Mouse (Mus musculus): ENCODE measurements at regions not wholly inside any gene's neighbourhood (a gene's known extent, or its start where the extent isn't known, plus 50 kb on each side); places are given as distances from the start of the nearest gene placed in this dataset.

DNA sequence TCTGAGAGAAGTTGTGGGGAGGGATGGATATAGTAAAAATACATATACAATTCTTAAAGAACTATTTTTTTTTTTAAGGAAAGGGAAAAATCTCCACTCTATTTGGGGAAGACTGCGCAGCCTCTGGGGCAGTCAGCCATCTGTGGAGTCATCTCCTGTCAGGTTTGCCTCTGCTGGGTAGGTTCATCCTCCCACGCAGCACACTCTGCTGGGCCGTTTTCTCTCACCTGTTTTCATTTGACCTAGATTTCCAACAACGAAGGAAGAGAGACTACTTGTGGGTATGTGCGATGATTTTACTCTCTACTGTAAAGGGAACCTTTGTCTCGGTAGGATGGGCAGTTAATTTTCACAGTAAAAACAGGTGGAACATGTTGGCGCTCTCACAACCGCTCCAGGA lies 119.9 kb upstream of the Tmem150c start:
- TF ChIP-seq CTCF (conservative IDR thresholded peaks at IDR 0.05; ENCODE audit: insufficient read depth, insufficient read length, low read depth, low read length) (no peak), POLR2A (IDR thresholded peaks at IDR 0.05; ENCODE audit: low read depth, low read length) (no peak)

Measured in kidney, adult 2 months (tissue).